Mouse (Mus musculus) embryonic stem cell, embryonic (primary cell): ENCODE measurements at regions not wholly inside any gene's neighbourhood (a gene's known extent, or its start where the extent isn't known, plus 50 kb on each side); places are given as distances from the start of the nearest gene placed in this dataset.
"Not testable (repeated sequence)": the region's sequence is repeated elsewhere in the genome, so short reads cannot be mapped to it uniquely, and the experiment has no call there.

Experiments
- CTCF ChIA-PET, 4 experiments: fragments of 300-600 bp in 2 of 4; fragments of 350-600 bp in 2 of 4; sonication (Branson Sonifier 250); formaldehyde crosslinking; loops; one replicate each; lab custom pipeline; 2022; ENCODE audit warnings: inconsistent platforms in 2 of 4; lab: Charles Lee
- POLR2A ChIA-PET, 4 experiments: fragments of 300-600 bp in 2 of 4; fragments of 350-600 bp in 2 of 4; sonication (Branson Sonifier 250); formaldehyde crosslinking; loops; one replicate each; lab custom pipeline; 2022; ENCODE audit warnings: antibody characterized with exemption in 4 of 4, inconsistent platforms in 1 of 4; lab: Charles Lee

DNA sequence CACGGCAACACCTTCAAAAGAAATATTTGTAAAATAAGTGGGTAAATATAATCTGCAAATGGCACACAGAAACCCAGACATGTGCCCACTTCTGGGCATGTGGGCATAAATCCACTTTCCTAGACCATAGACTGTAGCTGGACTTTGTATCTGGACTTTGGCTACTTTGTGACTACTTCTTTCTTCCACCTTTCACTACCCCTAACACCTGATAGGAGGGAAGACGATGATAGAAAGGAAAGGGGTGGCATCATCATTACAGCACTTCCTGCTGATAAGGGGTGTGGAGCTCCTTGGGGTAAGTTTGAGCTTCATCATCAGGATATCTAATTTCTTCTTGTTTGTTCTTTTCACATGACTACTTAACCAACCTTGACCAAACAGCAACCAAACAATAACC lies 326.7 kb upstream of the Shh start:
- ChIA-PET CTCF (no interaction called here), POLR2A (no interaction called here)

DNA sequence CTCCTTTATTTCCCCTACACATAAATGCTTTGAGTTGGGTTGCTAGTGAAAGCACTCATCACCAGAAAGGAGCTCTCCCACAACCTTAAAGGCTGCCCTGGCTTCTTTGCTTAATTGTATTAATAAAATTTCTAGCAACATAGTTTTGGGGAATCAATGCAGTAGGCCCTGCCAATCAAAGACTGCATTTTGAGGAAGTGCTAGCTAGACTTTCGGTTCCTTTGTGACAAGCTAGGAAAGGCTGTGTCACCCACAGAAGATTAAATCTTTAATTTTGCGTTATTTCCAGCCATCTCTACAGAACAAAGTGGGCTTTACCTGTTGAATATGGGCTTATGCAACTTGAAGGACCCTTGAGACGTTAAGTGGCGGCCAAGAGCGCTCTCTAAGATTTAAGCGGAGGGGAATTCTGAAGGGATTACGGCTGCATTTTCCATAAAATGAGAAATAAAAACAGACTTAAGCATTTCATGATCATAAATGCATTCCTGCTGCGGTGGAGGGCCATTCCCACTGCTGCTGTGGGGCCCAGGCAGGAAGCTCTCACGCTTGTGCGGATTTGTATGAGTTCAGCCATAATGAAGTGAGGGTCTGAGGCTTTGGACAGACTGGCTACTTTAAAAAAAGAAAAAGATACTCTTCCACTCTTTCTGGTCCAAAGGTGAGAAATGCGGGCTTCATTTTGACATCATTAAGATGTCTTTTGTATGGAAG lies 318.4 kb upstream of the Shh start:
- ChIA-PET POLR2A (no interaction called here), CTCF (no interaction called here)

DNA sequence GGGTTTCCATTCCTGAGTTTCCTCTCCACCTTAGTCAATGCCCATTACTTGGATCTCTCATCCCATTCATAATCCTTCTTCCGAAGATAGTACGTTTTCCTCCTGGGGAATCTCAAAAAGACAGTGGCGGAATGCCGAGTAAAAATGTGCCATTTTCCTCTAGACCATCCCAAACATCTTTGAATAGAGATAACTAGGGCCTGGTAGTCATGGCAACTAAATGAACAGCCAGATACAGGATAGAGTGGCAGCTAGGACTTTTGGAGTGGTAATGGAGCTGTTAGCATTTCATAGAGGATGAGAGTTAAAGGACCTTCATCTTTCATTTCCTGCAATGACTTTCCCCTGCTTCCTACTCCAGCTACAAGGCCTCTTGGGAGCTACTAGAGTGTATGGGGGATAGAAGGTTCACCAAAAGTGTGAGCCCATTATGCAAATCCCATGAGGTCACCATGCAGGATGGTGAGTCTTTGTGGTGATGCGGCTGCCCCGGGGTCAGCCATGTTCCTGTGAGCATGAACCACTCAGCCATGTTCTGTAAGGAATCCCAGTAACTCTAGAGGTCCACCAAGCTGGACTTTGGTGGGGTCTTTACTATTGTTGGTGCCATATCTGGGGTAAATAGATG lies 317.4 kb upstream of the Shh start:
- POLR2A ChIA-PET, result no interaction called here
- CTCF ChIA-PET, result no interaction called here

DNA sequence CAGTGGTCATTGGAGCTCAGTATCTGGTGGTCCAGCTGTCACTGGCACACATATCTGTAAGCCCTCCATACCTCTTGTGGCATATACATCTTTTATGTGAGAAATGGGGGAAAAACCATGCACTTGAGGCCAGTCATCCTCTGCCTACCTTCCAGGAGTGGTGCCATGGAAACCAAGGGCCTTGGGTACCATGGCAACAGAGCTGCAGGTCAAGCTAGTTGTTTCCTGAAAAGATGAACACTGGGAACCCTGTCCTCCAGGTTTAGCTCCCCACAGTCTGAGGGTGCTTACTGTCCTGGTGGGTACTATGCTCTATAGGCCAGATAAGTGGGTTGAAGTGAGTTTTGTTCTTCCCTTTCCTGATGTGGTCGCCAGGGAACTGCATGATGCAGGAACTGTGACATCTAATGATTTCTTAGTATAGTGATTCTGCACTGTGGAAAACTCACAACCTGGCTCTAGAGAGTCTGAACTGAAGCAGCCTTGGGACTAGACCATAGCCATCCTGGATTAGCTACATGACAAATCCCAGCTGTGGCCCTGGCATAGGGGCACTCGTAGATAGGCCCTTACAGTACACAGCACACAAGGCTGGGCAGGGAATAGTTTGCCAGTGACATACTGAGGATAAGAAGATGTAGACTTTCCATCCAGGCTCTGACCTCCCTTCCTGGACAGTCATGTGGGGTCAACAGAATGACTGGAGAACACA lies 308.7 kb upstream of the Shh start:
- CTCF ChIA-PET, result no interaction called here
- POLR2A ChIA-PET, result no interaction called here

DNA sequence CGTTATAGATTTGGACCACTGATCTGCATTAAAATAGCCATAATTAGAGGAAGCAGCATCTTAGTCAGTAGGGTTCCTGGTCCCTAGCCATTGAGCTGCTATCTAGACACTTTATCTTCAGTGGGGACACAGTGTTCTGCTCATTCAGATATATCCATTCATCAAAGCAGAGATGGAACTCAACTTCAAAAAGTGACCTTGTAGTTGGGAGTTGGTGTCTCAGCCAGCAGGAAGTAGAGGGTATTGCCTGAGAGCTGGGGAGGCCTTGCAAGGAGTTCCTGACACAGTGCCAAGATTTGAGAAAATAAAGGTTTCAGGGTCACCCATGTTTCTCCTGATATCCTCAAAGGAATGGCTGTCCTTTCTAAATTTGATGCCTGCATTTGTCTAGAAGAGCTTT lies 304.7 kb upstream of the Shh start:
- POLR2A ChIA-PET, result interaction anchor here in 1 of 4 experiments (0.7 to 1.0 kb wide), 2 partner anchors 14 to 742 kb away, joined by 4 to 7 read pairs; no protein-coding TSS in a partner anchor
- CTCF ChIA-PET, result no interaction called here

DNA sequence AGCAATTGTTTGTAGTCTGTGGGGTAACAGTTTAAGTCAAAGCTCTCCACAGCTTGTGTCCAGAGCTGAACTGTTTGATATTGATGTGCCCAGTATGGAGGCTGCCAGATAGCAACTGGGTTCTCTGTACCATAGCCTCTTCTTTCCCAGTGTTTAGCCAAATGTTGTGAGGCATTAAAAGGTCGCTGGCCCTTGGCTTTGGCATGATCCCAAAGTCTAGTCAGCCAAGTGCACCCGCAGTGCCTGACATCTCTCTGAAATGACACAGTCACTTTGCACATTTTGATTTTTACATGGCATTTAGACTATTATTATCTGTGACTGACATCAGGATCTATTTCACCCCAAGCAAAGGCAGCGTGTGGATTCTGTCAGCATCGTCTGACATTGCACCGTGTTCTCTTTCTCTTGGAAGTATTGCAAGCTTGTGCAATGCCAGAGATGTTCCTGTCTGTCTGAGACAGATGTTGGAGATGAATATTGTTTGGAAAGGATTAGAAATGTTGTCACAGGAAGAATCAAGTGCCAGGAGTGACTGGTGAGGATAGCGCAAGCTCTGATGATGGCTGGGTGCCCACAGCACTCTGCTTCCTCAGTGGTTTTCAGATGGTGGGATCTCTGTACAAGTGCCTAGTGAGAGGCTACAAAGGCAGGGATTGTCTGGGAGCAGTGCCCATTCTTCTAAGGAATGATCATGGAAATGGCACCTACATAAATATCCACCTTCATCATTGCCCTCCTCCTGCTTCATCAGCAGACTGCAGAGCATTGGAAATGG lies 289.3 kb upstream of the Shh start:
- POLR2A ChIA-PET, result interaction anchor here in 1 of 4 experiments (0.6 to 1.1 kb wide), 2 partner anchors 65 to 291 kb away, joined by 3 to 4 read pairs; no protein-coding TSS in a partner anchor
- CTCF ChIA-PET, result no interaction called here

DNA sequence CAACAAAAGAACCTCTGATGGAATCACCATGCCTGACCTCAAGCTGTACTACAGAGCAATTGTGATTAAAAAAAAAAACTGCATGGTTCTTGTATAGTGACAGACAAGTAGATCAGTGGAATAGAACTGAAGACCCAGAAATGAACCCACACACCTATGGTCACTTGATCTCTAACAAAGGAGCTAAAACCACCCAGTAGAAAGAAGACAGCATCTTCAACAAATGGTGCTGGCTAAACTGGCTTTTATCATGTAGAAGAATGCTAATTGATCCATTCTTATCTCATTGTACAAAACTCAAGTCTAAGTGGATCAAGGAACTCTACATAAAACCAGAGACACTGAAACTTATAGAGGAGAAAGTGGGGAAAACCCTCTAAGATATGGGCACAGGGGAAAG lies 284.8 kb upstream of the Shh start:
- POLR2A ChIA-PET, CTCF ChIA-PET: not testable (repeated sequence)

DNA sequence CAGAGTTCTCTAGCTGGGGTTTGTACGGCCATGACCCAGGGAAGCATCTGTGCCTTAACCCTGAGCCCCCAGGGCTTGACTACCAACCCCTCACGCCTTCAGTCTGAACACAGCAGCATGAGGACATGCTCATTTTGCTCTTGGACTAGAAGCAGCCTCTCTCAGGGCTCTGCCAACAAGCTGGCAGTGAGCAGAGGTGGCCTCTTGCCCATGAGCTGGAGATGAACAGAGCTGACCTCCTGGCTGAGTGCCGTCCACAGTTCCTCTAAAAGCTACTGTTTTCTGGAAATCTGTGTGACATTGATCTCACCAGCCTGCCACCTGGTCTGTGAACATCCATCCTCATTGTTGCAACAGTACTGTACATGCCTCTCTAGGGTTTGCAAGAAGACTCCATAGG lies 267.7 kb upstream of the Shh start:
- ChIA-PET CTCF (no interaction called here), POLR2A (no interaction called here)

DNA sequence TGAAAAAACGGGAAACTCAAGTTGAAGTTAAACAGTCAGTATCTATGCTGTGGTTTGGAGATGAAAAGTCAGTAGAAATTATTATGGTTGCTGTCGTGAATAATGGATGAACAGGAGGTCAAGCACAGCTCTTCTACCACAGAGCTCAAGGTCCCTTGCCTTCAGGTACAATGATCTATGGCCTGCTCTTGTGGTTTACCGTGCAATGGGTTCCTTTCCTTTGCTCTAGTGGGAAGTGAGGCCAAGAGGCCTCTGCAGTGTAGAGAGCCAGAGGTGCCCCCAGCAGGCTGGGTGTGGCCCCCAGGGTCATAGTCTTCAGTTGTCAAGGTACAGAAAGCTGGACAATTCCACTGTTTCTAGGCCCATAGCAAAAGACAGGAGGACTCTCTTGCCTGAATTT lies 255.0 kb upstream of the Shh start:
- ChIA-PET CTCF (no interaction called here), POLR2A (no interaction called here)

DNA sequence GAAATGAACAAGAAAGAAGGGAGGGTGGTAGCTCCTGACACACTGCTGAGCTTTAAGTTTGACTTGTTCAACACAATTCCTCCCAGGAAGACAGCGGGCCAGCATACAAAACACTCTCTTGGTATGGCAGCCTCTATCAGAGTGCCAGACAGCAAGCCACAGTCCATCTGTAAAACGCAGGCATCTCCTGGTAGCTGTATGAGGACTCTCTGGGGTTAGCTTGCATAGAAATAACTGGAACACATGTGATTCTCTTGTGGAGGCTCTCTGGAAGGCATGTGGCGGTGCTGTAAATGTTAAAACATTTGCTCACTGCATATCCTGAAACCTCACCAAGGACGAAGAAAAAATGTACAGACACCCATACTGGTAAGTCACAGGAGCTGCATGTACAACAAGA lies 247.9 kb upstream of the Shh start:
- POLR2A ChIA-PET, result no interaction called here
- CTCF ChIA-PET, result no interaction called here

DNA sequence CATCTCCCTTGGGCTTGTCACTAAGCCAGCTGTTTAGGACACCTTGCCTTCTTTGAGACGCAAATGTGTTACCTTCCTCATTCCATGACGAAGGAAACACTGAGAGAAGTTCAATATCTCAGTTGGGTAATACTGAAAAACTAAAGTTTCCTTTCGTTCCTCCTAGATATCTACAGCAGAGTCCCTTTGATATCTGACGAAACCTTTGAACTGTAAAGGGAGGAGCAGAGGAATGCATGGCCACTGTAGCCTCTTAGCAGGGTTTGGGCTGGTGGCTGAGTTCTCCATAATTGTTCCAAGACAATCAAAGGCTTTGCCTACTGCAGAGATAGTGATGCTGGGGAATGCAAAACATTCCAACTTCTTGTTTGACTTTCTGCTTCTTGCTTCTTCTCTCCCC lies 243.5 kb upstream of the Shh start:
- CTCF ChIA-PET, result no interaction called here
- POLR2A ChIA-PET, result no interaction called here

DNA sequence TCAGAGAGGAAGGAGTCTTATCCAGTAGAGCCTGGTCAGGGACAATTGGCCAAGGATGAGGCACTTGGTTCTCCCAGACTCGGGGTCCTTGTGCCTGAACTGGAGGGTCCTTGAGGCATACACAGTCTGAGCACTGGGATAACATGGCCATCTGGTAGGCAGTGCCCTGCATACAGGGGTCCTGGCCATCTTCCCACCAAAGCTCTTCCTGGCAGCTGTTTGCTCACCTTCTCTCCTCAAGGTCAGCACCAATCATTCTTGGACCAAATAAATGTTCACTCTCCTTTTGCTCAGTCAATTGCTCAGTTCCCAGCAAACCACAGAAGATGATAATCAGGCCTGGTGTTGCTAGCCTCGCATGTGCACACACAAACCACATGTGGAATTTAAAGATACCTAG lies 242.6 kb upstream of the Shh start:
- POLR2A ChIA-PET, result no interaction called here
- CTCF ChIA-PET, result no interaction called here

DNA sequence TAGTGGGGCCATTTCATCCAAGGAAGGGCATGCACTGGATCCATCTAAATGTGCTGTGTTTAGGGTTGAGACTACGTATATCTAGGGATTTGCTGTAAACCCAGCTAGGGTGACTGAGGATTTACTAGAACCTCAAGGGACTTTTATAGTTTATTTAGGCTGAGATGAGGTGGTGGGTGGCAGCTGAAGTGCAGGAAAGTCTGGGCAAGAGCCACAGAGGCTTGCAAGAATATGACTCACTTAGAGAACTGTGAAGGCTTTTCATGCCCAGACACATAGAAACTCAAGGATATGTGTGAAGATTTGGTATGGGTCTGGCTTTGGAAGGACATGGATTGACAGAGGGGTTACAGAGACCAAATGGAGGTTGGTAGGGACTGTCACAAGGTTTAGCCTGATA lies 237.3 kb upstream of the Shh start:
- POLR2A ChIA-PET, result no interaction called here
- CTCF ChIA-PET, result no interaction called here

DNA sequence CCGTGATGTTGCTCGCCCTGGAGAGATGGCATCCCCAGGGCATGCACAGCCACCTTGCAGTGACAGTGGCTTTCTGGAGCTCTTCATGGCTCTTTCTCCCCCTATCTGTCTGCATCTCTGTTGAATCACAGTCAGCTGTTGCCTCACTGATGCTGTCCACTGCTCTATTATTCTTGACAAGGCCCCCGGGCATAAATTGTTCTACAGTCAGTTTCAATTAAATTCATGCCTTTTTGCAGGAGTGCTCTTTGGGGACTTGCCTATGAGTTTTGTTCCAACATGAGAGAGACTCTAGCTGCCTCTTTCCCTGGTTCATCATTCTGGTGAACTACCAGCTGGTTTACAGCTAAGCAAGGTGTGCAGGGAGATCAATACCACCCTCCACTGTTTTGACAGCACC lies 229.9 kb upstream of the Shh start:
- ChIA-PET CTCF (no interaction called here), POLR2A (interaction anchor here in 1 of 4 experiments (0.6 kb wide), 1 partner anchor 242 kb away, joined by 3 read pairs; no protein-coding TSS in a partner anchor)

DNA sequence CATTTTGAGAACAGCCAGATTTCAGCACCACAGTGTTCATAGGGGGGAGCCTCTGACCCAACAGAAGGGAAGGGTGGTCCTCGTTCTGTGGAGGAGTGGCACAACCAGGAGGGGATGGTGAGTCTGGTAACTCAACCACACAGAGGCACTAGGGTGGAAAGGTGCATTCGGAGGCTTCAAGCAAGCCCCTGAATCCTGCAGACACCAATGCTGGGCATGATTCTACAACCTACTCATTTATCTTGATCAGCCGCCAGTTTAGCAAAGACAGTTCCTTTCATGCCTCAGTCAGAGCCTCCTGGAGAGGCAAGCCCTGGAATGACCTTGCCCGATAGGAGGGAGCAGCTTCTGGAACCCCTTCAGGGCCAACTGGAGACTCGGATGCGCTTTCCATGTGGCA lies 223.1 kb upstream of the Shh start:
- POLR2A ChIA-PET, result no interaction called here
- CTCF ChIA-PET, result no interaction called here

DNA sequence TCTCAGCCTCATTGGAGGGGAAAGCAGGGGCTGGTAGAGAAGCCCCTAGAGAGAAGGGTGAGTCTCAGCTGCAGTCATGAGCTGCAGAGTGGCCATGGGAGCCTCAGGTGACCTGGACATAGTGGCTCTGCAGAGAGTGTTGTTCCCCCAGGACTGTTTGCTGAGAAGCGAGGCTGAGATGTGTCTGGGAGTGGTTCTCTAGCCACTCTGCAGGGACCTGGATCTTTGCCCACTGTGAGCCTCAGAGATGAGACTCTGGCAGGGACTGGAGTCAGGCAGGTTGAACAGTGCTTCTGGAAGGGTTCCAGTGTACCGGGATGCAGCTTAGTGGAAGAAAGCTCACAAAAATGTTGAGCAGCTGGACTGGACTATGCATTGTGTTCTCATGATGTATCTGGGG lies 222.6 kb upstream of the Shh start:
- CTCF ChIA-PET, result no interaction called here
- POLR2A ChIA-PET, result no interaction called here

DNA sequence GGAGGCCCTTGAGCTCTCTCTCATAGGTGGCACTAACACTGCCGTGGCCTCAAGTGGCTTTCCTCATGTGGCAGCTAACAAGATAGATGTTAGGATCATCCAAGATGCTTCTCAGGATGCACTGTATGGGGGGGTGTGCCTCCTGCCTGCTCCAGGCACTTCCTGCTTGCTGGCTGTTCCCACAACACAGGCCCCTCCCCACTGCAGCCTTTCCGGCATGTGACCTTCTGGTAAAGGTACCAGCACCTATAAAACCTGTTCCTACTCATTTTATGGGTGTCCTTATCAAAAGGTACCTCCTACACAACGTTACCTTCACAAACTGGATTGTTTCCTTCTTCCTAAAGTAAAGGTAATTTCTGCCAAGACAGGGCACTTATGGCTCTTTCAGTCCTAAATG lies 222.1 kb upstream of the Shh start:
- ChIA-PET POLR2A (no interaction called here), CTCF (interaction anchor here in 1 of 4 experiments (0.5 kb wide), 1 partner anchor 22 kb away, joined by 3 read pairs; no protein-coding TSS in a partner anchor)

DNA sequence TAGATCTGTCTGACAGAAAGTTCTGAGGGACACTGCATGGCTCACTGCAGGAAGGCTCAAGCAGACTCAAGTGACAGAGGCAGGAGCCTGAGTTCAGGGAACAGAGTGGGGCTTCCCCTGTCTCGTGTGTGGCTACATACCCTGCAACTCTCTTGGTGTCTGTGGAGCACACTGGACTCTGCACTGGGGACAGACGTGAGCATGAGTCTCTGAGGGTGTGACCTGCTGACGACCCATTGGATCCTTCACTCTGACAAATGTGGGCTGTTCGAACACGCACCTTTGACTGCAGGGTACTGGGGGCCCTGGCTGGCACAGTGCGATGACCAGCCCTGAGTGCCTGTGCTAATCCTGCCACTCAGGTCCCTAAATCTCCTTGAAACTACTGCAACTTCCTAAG lies 215.8 kb upstream of the Shh start:
- CTCF ChIA-PET, result no interaction called here
- POLR2A ChIA-PET, result no interaction called here

DNA sequence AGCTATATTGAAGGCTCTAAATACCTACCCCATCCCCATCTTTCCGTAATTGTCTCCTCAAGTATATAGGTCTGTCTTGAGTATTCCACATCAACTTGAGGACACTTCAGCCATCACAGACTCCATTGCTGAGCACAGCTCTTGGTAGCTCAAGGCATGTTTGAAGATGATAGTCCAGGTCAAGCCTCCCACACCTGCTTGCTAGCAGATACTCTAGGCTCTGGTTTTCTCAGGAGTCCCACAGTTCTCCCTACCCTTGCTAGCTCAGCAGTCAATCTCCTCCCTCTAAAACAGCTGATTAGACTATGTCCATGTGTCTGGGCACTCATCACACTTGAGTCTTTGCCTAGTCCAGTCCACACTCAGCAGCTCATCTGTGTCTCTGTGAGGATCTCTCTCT lies 213.3 kb upstream of the Shh start:
- ChIA-PET POLR2A (no interaction called here), CTCF (no interaction called here)

DNA sequence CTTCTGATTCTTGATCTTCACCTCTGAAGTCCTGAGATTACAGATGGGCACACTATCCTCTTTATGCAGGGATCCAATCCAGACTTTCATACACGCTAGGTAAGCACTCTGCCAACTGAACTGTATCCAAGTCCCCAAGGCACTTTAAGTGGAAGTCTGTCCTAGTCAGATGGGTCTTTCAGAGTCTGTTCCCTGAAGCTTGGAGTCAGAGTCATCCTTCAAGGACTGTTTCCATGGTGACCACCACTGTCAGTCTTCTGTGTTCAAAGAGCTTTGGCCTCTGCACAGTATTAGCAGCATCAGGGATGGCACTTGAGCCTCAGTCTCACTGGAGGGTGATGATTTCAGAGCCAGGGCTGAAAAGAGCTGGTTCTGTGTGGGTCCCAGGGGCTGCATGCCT lies 212.7 kb upstream of the Shh start:
- ChIA-PET CTCF (no interaction called here), POLR2A (no interaction called here)
